Mouse (Mus musculus) brain, embryonic 14.5 days (tissue): Measurements from ENCODE around the gene Tut4.

ENCODE experiments used
- CTCF ChIP-seq: fragments of 200-500 bp; IDR thresholded peaks from 2 replicates; pipeline ENCODE4 v1.5.1; 2012; ENCODE audit warnings: inconsistent platforms, mild to moderate bottlenecking, moderate library complexity, borderline replicate concordance; ENCODE audit not compliant: insufficient read depth, insufficient read length; ENCODE audit errors: extremely low read depth
- POLR2A ChIP-seq: fragments of 200-500 bp; IDR thresholded peaks from 2 replicates; pipeline ENCODE4 v1.6.1; 2012; ENCODE audit warnings: mild to moderate bottlenecking, inconsistent platforms, borderline replicate concordance; ENCODE audit not compliant: poor library complexity, insufficient read depth, insufficient read length, severe bottlenecking; ENCODE audit errors: extremely low read depth

DNA sequence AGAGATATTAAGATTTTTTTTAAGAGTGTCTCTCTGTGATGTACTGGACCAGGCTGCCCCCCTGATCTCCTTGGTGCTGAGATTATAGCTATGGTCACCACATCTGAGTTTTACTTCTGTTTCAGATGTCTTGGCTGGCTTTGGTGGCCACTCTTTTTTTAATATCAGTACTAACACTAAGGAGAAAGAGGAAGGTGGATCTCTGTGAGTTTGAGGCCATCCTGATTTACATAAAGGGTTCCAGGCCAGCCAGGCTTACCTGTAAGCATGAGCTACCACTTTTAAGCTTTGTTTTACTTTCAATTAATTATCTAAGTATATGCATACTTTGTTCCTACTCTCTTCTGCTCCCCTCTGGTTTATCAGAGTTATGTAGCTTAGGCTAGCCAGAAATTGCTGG is 23.6 kb downstream of the Tut4 start:
- TF ChIP-seq CTCF (no peak), POLR2A (no peak)
